Mouse (Mus musculus): ENCODE results near the gene Gm49721.
"Not testable (repeated sequence)": the region's sequence is repeated elsewhere in the genome, so short reads cannot be mapped to it uniquely, and the experiment has no call there.

Gene Gm49721

GRCm38 (mm10) chr17:6978287-6979248 lies at the start of gene Gm49721:
Gm49721 (plus strand) TSS chr17:6978904.
- in situ Hi-C loops (cut with MboI, MseI) = not testable (repeated sequence)

GRCm38 (mm10) chr17:6931625-6932024 lies 47.1 kb upstream of the Gm49721 start:
- in situ Hi-C loops (cut with MboI, MseI) = not testable (repeated sequence)

- in situ Hi-C loops (cut with MboI, MseI) = not testable (repeated sequence)
Observed at GRCm38 (mm10) chr17:6942560-6942959, 36.1 kb upstream of the Gm49721 start.

- in situ Hi-C loops (cut with MboI, MseI) = loop anchor here (5.0 kb wide), 1 partner anchor 1000 kb away; the partner anchor contains the start of gene Rsph3a
Observed at GRCm38 (mm10) chr17:6947637-6947983, 31.1 kb upstream of the Gm49721 start.

GRCm38 (mm10) chr17:6947984-6948768 lies 30.5 kb upstream of the Gm49721 start, which contains the start of gene Rsph3b:
Rsph3b (minus strand) TSS chr17:6948682.
- in situ Hi-C loops (cut with MboI, MseI) = loop anchor here (5.0 kb wide), 1 partner anchor 999 kb away; the partner anchor contains the start of gene Rsph3a

- in situ Hi-C loops (cut with MboI, MseI) = loop anchor here (5.0 kb wide), 1 partner anchor 999 kb away; the partner anchor contains the start of gene Rsph3a
Observed at GRCm38 (mm10) chr17:6948769-6949228, 29.9 kb upstream of the Gm49721 start.

GRCm38 (mm10) chr17:6958881-6959280 lies 19.8 kb upstream of the Gm49721 start:
- in situ Hi-C loops (cut with MboI, MseI) = loop anchor here (25.0 kb wide), 2 partner anchors 103 to 203 kb away; partner anchors contain the start of gene Rps6ka2

GRCm38 (mm10) chr17:6959543-6960259 lies 19.0 kb upstream of the Gm49721 start:
- in situ Hi-C loops (cut with MboI, MseI) = loop anchor here (5.0 to 25.0 kb wide), 3 partner anchors 103 to 1203 kb away; partner anchors contain the start of gene Rps6ka2

GRCm38 (mm10) chr17:6960349-6960748 lies 18.4 kb upstream of the Gm49721 start:
- in situ Hi-C loops (cut with MboI, MseI) = loop anchor here (5.0 to 25.0 kb wide), 3 partner anchors 102 to 1202 kb away; partner anchors contain the start of gene Rps6ka2

- in situ Hi-C loops (cut with MboI, MseI) = loop anchor here (5.0 to 25.0 kb wide), 3 partner anchors 102 to 1202 kb away; partner anchors contain the start of gene Rps6ka2
Observed at GRCm38 (mm10) chr17:6960776-6961175, 17.9 kb upstream of the Gm49721 start, which contains the start of gene Tagap1. Tagap1 (minus strand) TSS chr17:6961156.

GRCm38 (mm10) chr17:6961181-6962000 lies 17.3 kb upstream of the Gm49721 start:
- in situ Hi-C loops (cut with MboI, MseI) = loop anchor here (5.0 to 25.0 kb wide), 3 partner anchors 101 to 1201 kb away; partner anchors contain the start of gene Rps6ka2

GRCm38 (mm10) chr17:6962339-6962738 lies 16.4 kb upstream of the Gm49721 start:
- in situ Hi-C loops (cut with MboI, MseI) = loop anchor here (5.0 to 25.0 kb wide), 3 partner anchors 100 to 1200 kb away; partner anchors contain the start of gene Rps6ka2

GRCm38 (mm10) chr17:6962936-6963335 lies 15.8 kb upstream of the Gm49721 start:
- in situ Hi-C loops (cut with MboI, MseI) = loop anchor here (5.0 to 25.0 kb wide), 3 partner anchors 99 to 1199 kb away; partner anchors contain the start of gene Rps6ka2

- in situ Hi-C loops (cut with MboI, MseI) = loop anchor here (25.0 kb wide), 2 partner anchors 97 to 197 kb away; partner anchors contain the start of gene Rps6ka2
Observed at GRCm38 (mm10) chr17:6965364-6965763, 13.3 kb upstream of the Gm49721 start.

- in situ Hi-C loops (cut with MboI, MseI) = loop anchor here (25.0 kb wide), 2 partner anchors 95 to 195 kb away; partner anchors contain the start of gene Rps6ka2
Observed at GRCm38 (mm10) chr17:6967673-6968072, 11.0 kb upstream of the Gm49721 start.

- in situ Hi-C loops (cut with MboI, MseI) = loop anchor here (25.0 kb wide), 2 partner anchors 92 to 192 kb away; partner anchors contain the start of gene Rps6ka2
Observed at GRCm38 (mm10) chr17:6970334-6970733, 8.4 kb upstream of the Gm49721 start, which contains the start of gene Rnaset2b. Rnaset2b (plus strand) TSS chr17:6970634.

- in situ Hi-C loops (cut with MboI, MseI) = loop anchor here (25.0 kb wide), 2 partner anchors 91 to 191 kb away; partner anchors contain the start of gene Rps6ka2
Observed at GRCm38 (mm10) chr17:6971238-6971637, 7.5 kb upstream of the Gm49721 start.

- in situ Hi-C loops (cut with MboI, MseI) = loop anchor here (25.0 kb wide), 2 partner anchors 89 to 189 kb away; partner anchors contain the start of gene Rps6ka2
Observed at GRCm38 (mm10) chr17:6972836-6973396, 5.8 kb upstream of the Gm49721 start.
